Mouse (Mus musculus): Measurements from ENCODE around the gene Ccdc65. TPM values are rescaled to one million over a fixed set of nuclear protein-coding genes. Genes with fewer than 3 reads are reported as not detected.

Gene Ccdc65
- total and polyA plus RNA-seq, 3 experiments, result 0.13 TPM; not detected in 2

- Histone ChIP-seq H3K9me3 (replicated peaks; ENCODE audit: insufficient read depth, low read length) (no peaks in the 10 kb centered on the region), H3K27me3 (ENCODE audit: control insufficient read depth in 1 of 2, insufficient read depth in 2 of 2, low read length in 2 of 2) (no peaks in the 10 kb centered on the region; a peak in 2 of 4 replicates), H3K79me2 (ENCODE audit: control insufficient read depth, insufficient read depth, low read length, poor library complexity) (peaks cover 29% of the 10 kb centered on the region), H3K36me3 (ENCODE audit: control insufficient read depth in 1 of 2, insufficient read depth in 2 of 2, low read length in 2 of 2) (peaks cover 0 to 9% of the 10 kb centered on the region in 2 experiments; a peak in 2 of 4 replicates), H3K4me1 (ENCODE audit: control insufficient read depth in 1 of 2, insufficient read depth in 2 of 2, low read length in 2 of 2) (peaks cover 3 to 18% of the 10 kb centered on the region in 2 experiments; a peak in 2 of 4 replicates), H3K27ac (ENCODE audit: control insufficient read depth, low read depth, low read length) (peak within 1 kb of the TSS; percentile 45), H3K4me3 (ENCODE audit: control insufficient read depth in 1 of 2, insufficient read depth in 1 of 2, low read depth in 2 of 2, low read length in 2 of 2) (peak within 1 kb of the TSS; percentile 63 to 94), H3K9ac (ENCODE audit: control insufficient read depth, low read depth, low read length, poor library complexity, severe bottlenecking) (peak within 1 kb of the TSS; percentile 95)
- peak; percentile 98 for DNase-seq (ENCODE audit: low read depth, low spot score)
- TF ChIP-seq MEF2A (IDR thresholded peaks at IDR 0.05; ENCODE audit: extremely low read depth, insufficient replicate concordance, low read depth, low read length, poor library complexity, severe bottlenecking) (no peak), ETS1 (IDR thresholded peaks at IDR 0.05; ENCODE audit: low read depth, low read length) (0 out of 2 replicates have a peak, but pooled peaks have one; percentile 6), MAZ (IDR thresholded peaks at IDR 0.05; ENCODE audit: low read depth, low read length) (peak; percentile 83), KAT2A (conservative IDR thresholded peaks at IDR 0.05; ENCODE audit: low read depth, low read length) (no peak; the same call in 1 of the 2 replicates), USF2 (IDR thresholded peaks at IDR 0.05; ENCODE audit: borderline replicate concordance in 1 of 2, insufficient read depth in 1 of 2, low read depth in 1 of 2, low read length in 2 of 2) (no peak), NELFE (IDR thresholded peaks at IDR 0.05; ENCODE audit: low read depth, low read length) (peak; percentile 92), JUND (IDR thresholded peaks at IDR 0.05; ENCODE audit: low read depth, low read length) (no peak), MYC (IDR thresholded peaks at IDR 0.05; ENCODE audit: low read depth, low read length) (no peak), GATA1 (IDR thresholded peaks at IDR 0.05; ENCODE audit: low read depth, low read length) (no peak), POLR2A (IDR thresholded peaks at IDR 0.05; ENCODE audit: control insufficient read depth in 1 of 2, insufficient read depth in 1 of 2, low read depth in 1 of 2, low read length in 2 of 2, poor library complexity in 1 of 2) (peak; percentile 93 to 95), HCFC1 (IDR thresholded peaks at IDR 0.05; ENCODE audit: low read depth, low read length) (peak; percentile 87), TAL1 (IDR thresholded peaks at IDR 0.05; ENCODE audit: low read length) (no peak), GABPA (IDR thresholded peaks at IDR 0.05; ENCODE audit: low read depth, low read length) (no peak), POLR2AphosphoS5 (IDR thresholded peaks at IDR 0.05; ENCODE audit: borderline replicate concordance, low read depth, low read length) (no peak), ZKSCAN1 (IDR thresholded peaks at IDR 0.05; ENCODE audit: low read depth, low read length) (no peak), UBTF (IDR thresholded peaks at IDR 0.05; ENCODE audit: borderline replicate concordance, insufficient read depth, low read depth, low read length) (peak; percentile 91; the same call in 1 of the 2 replicates), RCOR1 (IDR thresholded peaks at IDR 0.05; ENCODE audit: low read depth, low read length) (no peak), NRF1 (IDR thresholded peaks at IDR 0.05; ENCODE audit: insufficient read depth, low read depth, low read length, poor library complexity, severe bottlenecking) (peak; percentile 27; the same call in 1 of the 2 replicates), MAX (IDR thresholded peaks at IDR 0.05; ENCODE audit: low read length) (no peak; the same call in 1 of the 2 replicates), USF1 (IDR thresholded peaks at IDR 0.05; ENCODE audit: low read depth, low read length) (no peak), ZMIZ1 (IDR thresholded peaks at IDR 0.05; ENCODE audit: low read depth, low read length) (peak; percentile 91), TBP (IDR thresholded peaks at IDR 0.05; ENCODE audit: low read depth, low read length) (peak; percentile 79; the same call in 1 of the 2 replicates), TCF12 (IDR thresholded peaks at IDR 0.05; ENCODE audit: low read depth, low read length) (peak; percentile 74), CHD2 (IDR thresholded peaks at IDR 0.05; ENCODE audit: low read length) (peak; percentile 99), SIN3A (IDR thresholded peaks at IDR 0.05; ENCODE audit: low read length) (peak; percentile 96), MAFK (IDR thresholded peaks at IDR 0.05; ENCODE audit: borderline replicate concordance, low read depth, low read length) (no peak), RAD21 (IDR thresholded peaks at IDR 0.05; ENCODE audit: low read depth, low read length) (no peak), BHLHE40 (IDR thresholded peaks at IDR 0.05; ENCODE audit: borderline replicate concordance, low read depth, low read length) (no peak), EP300 (IDR thresholded peaks at IDR 0.05; ENCODE audit: low read depth in 1 of 2, low read length in 2 of 2) (peak in 1 of 2 experiments; percentile 4; a peak in 1 of 4 replicates), E2F4 (IDR thresholded peaks at IDR 0.05; ENCODE audit: borderline replicate concordance, low read depth, low read length) (no peak), ZC3H11A (IDR thresholded peaks at IDR 0.05; ENCODE audit: low read depth, low read length) (no peak), ZNF384 (IDR thresholded peaks at IDR 0.05; ENCODE audit: low read depth, low read length) (no peak), SMC3 (IDR thresholded peaks at IDR 0.05; ENCODE audit: low read depth, low read length) (no peak), MYB (IDR thresholded peaks at IDR 0.05; ENCODE audit: low read depth, low read length) (no peak), CHD1 (IDR thresholded peaks at IDR 0.05; ENCODE audit: low read depth, low read length) (no peak)
Observed at GRCm38 (mm10) chr15:98762670-98763529, 54.9 kb downstream of the Ccdc65 start, which contains the start of gene Arf3. Arf3 (minus strand) TSS chr15:98763214.
